Mouse (Mus musculus) lung, postnatal 0 days (tissue): ENCODE measurements at regions not wholly inside any gene's neighbourhood (a gene's known extent, or its start where the extent isn't known, plus 50 kb on each side); places are given as distances from the start of the nearest gene placed in this dataset.

Source experiments
- CTCF ChIP-seq: IDR thresholded peaks from 2 replicates; pipeline ENCODE4 v1.5.1; 2016; ENCODE audit warnings: antibody characterized with exemption, mild to moderate bottlenecking
- EP300 ChIP-seq: IDR thresholded peaks from 2 replicates; pipeline ENCODE4 v1.6.1; 2016; ENCODE audit warnings: antibody characterized with exemption, mild to moderate bottlenecking, control low read depth

DNA sequence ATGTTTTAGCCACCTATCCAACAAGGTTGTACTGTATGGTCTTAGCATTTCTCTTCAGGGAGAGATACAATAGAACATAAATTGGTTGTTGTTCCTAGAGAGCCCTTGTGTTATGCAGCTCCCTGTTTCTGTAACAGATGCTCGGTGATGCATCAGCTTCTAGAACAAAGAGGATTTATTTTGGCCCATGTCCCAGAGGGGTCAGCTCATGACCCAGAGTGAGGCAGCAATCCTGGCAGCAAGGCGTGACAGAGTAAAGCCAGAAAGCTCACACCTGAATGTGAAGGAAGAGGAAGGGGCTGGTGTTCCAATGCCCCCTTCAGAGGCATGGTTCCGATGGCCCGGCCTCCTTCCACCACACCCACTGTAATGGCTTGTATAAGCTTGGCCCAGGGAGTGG is 88.8 kb downstream of the Ets2 start:
- TF ChIP-seq CTCF (no peak), EP300 (no peak)
